Mouse (Mus musculus) heart, embryonic 11.5 days (tissue): Measurements from ENCODE around the gene Cfap221. TPM values are rescaled to one million over a fixed set of nuclear protein-coding genes. Genes with fewer than 3 reads are reported as not detected.
A peak's percentile ranks its signal among the peaks of the same experiment; 100 is the strongest.

Experiments
- ATAC-seq: fragments of 200-750 bp; cut with Nextera tagmentation; replicated peaks from 2 replicates; pipeline ENCODE4 v1.8.0; 2017; ENCODE audit warnings: moderate library complexity; ENCODE audit not compliant: insufficient number of reproducible peaks, low FRiP score, low TSS enrichment
- H3K27ac ChIP-seq: fragments of 300-500 bp; sonication (generic); 2 replicates; pipeline ENCODE4 v1.5.1; 2014; ENCODE audit warnings: mild to moderate bottlenecking, low read depth, low read length
- H3K27me3 ChIP-seq: fragments of 300-500 bp; sonication (generic); 2 replicates; pipeline ENCODE4 v1.6.1; 2014; ENCODE audit warnings: mild to moderate bottlenecking, low read length, mixed read lengths; ENCODE audit not compliant: control insufficient read depth, insufficient read depth
- H3K36me3 ChIP-seq: fragments of 300-500 bp; sonication (generic); 2 replicates; pipeline ENCODE4 v1.6.1; 2014; ENCODE audit warnings: mild to moderate bottlenecking, low read length, moderate library complexity, mixed read lengths; ENCODE audit not compliant: control insufficient read depth, insufficient read depth
- H3K4me1 ChIP-seq: fragments of 300-500 bp; sonication (generic); 2 replicates; pipeline ENCODE4 v1.6.1; 2014; ENCODE audit warnings: low read length; ENCODE audit not compliant: control insufficient read depth, insufficient read depth
- H3K4me2 ChIP-seq: fragments of 300-500 bp; sonication (generic); 2 replicates; pipeline ENCODE4 v1.6.1; 2014; ENCODE audit warnings: mild to moderate bottlenecking, moderate library complexity
- H3K4me3 ChIP-seq: fragments of 300-500 bp; sonication (generic); 2 replicates; pipeline ENCODE4 v1.5.1; 2014; ENCODE audit warnings: low read depth, low read length
- H3K9ac ChIP-seq: fragments of 300-500 bp; sonication (generic); 2 replicates; pipeline ENCODE4 v1.6.1; 2014; ENCODE audit warnings: mild to moderate bottlenecking, low read depth, low read length, moderate library complexity
- H3K9me3 ChIP-seq: fragments of 300-500 bp; sonication (generic); replicated peaks from 2 replicates; pipeline ENCODE4 v1.6.1; 2016; ENCODE audit warnings: low read length; ENCODE audit not compliant: control insufficient read depth
- WGBS: fragments of 180-500 bp; shearing (Covaris S2); extraction: QIAGEN DNeasy Blood & Tissue Kit; methylation state at CpG from one replicate; pipeline ENCODE4 v1.1.7; 2014; ENCODE audit not compliant: insufficient replicate concordance; 5-methylcytosine and 5-hydroxymethylcytosine counted together
- polyA plus RNA-seq: library from polyadenylated mRNA; unstranded; fragments of >200 nt; fragmentation: Nextera tagmentation; extraction: Ambion mirVana; gene quantifications from 2 replicates; pipeline ENCODE4 v1.2.1, GENCODE M21; 2014

Gene Cfap221
- polyA plus RNA-seq = 0.17 TPM in 1 of 2 replicates, not detected in the other

GRCm38 (mm10) chr1:119996798-119997581, at the start of gene Cfap221:
Gene Cfap221 (minus strand): TSS chr1:119997234.
- Histone ChIP-seq H3K9me3 (no peaks in the 10 kb centered on the region), H3K4me1 (no peaks in the 10 kb centered on the region), H3K36me3 (no peaks in the 10 kb centered on the region), H3K4me3 (peak within 1 kb of the TSS; percentile 53), H3K27ac (no peak within 1 kb of the TSS), H3K27me3 (no peaks in the 10 kb centered on the region), H3K4me2 (peak within 1 kb of the TSS; percentile 76), H3K9ac (peak within 1 kb of the TSS; percentile 56)
- WGBS = 6% methylated on average over 30 of the region's 30 CpGs
- ATAC-seq = peak; percentile 73

- Histone ChIP-seq H3K4me2 (no peak overlapping the region), H3K4me3 (no peak overlapping the region), H3K27ac (no peak overlapping the region), H3K9me3 (no peaks in the 10 kb centered on the region), H3K36me3 (no peaks in the 10 kb centered on the region), H3K4me1 (no peaks in the 10 kb centered on the region), H3K9ac (no peak overlapping the region), H3K27me3 (no peaks in the 10 kb centered on the region)
- WGBS = 84% methylated on average over 16 of the region's 16 CpGs
- ATAC-seq = no peak
These were observed 47.5 kb upstream of the Cfap221 start for GRCm38 (mm10) chr1:120044584-120044983.

GRCm38 (mm10) chr1:120042421-120042820, 45.4 kb upstream of the Cfap221 start:
- Histone ChIP-seq H3K4me3 (no peak overlapping the region), H3K9ac (no peak overlapping the region), H3K9me3 (no peaks in the 10 kb centered on the region), H3K36me3 (no peaks in the 10 kb centered on the region), H3K4me2 (no peak overlapping the region), H3K4me1 (no peaks in the 10 kb centered on the region), H3K27ac (no peak overlapping the region), H3K27me3 (no peaks in the 10 kb centered on the region)
- no peak for ATAC-seq
- WGBS = 73% methylated on average over 8 of the region's 8 CpGs

GRCm38 (mm10) chr1:120038594-120038993, 41.6 kb upstream of the Cfap221 start:
- H3K9me3 ChIP-seq = no peaks in the 10 kb centered on the region
- no peak overlapping the region for H3K4me3 ChIP-seq
- WGBS = 79% methylated on average over 9 of the region's 9 CpGs
- no peak overlapping the region for H3K4me2 ChIP-seq
- no peaks in the 10 kb centered on the region for H3K27me3 ChIP-seq
- H3K9ac ChIP-seq = no peak overlapping the region
- H3K36me3 ChIP-seq = no peaks in the 10 kb centered on the region
- no peaks in the 10 kb centered on the region for H3K4me1 ChIP-seq
- H3K27ac ChIP-seq = no peak overlapping the region
- ATAC-seq = no peak

GRCm38 (mm10) chr1:120037021-120037683, 40.1 kb upstream of the Cfap221 start:
- H3K27me3 ChIP-seq = no peaks in the 10 kb centered on the region
- no peaks in the 10 kb centered on the region for H3K9me3 ChIP-seq
- peaks cover 2% of the 10 kb centered on the region; the same call in 1 of the 2 replicates for H3K4me1 ChIP-seq
- H3K27ac ChIP-seq = no peak overlapping the region
- H3K9ac ChIP-seq = no peak overlapping the region
- ATAC-seq = no peak
- H3K4me2 ChIP-seq = no peak overlapping the region
- H3K36me3 ChIP-seq = no peaks in the 10 kb centered on the region
- H3K4me3 ChIP-seq = no peak overlapping the region
- WGBS = 65% methylated on average over 9 of the region's 9 CpGs

GRCm38 (mm10) chr1:120035456-120036034, 38.5 kb upstream of the Cfap221 start:
- Histone ChIP-seq H3K9me3 (no peaks in the 10 kb centered on the region), H3K9ac (no peak overlapping the region), H3K4me2 (no peak overlapping the region), H3K36me3 (no peaks in the 10 kb centered on the region), H3K4me1 (peaks cover 2% of the 10 kb centered on the region; the same call in 1 of the 2 replicates), H3K4me3 (no peak overlapping the region), H3K27ac (no peak overlapping the region), H3K27me3 (no peaks in the 10 kb centered on the region)
- WGBS = 77% methylated on average over 7 of the region's 7 CpGs
- no peak for ATAC-seq

- 60% methylated on average over 1 of the region's 1 CpGs for WGBS
These were observed 37.8 kb upstream of the Cfap221 start for GRCm38 (mm10) chr1:120034793-120035192.

GRCm38 (mm10) chr1:120033469-120033854, 36.4 kb upstream of the Cfap221 start:
- peaks cover 2% of the 10 kb centered on the region; the same call in 1 of the 2 replicates for H3K4me1 ChIP-seq
- no peak overlapping the region for H3K9ac ChIP-seq
- no peaks in the 10 kb centered on the region for H3K9me3 ChIP-seq
- no peaks in the 10 kb centered on the region for H3K36me3 ChIP-seq
- ATAC-seq = no peak
- no peak overlapping the region for H3K4me3 ChIP-seq
- H3K27ac ChIP-seq = no peak overlapping the region
- 65% methylated on average over 2 of the region's 2 CpGs for WGBS
- no peaks in the 10 kb centered on the region for H3K27me3 ChIP-seq
- no peak overlapping the region for H3K4me2 ChIP-seq

More at GRCm38 (mm10) chr1:120034793-120035192, 37.8 kb upstream of the Cfap221 start:
- no peak for ATAC-seq
- H3K4me2 ChIP-seq = no peak overlapping the region
- no peaks in the 10 kb centered on the region for H3K9me3 ChIP-seq
- H3K27me3 ChIP-seq = no peaks in the 10 kb centered on the region
- H3K4me1 ChIP-seq = peaks cover 2% of the 10 kb centered on the region; the same call in 1 of the 2 replicates
- H3K4me3 ChIP-seq = no peak overlapping the region
- no peaks in the 10 kb centered on the region for H3K36me3 ChIP-seq
- H3K9ac ChIP-seq = no peak overlapping the region
- H3K27ac ChIP-seq = no peak overlapping the region
